Mouse (Mus musculus): ENCODE data around the gene P3h3.
"Not testable (repeated sequence)": the region's sequence is repeated elsewhere in the genome, so short reads cannot be mapped to it uniquely, and the experiment has no call there.

P3h3 gene

DNA sequence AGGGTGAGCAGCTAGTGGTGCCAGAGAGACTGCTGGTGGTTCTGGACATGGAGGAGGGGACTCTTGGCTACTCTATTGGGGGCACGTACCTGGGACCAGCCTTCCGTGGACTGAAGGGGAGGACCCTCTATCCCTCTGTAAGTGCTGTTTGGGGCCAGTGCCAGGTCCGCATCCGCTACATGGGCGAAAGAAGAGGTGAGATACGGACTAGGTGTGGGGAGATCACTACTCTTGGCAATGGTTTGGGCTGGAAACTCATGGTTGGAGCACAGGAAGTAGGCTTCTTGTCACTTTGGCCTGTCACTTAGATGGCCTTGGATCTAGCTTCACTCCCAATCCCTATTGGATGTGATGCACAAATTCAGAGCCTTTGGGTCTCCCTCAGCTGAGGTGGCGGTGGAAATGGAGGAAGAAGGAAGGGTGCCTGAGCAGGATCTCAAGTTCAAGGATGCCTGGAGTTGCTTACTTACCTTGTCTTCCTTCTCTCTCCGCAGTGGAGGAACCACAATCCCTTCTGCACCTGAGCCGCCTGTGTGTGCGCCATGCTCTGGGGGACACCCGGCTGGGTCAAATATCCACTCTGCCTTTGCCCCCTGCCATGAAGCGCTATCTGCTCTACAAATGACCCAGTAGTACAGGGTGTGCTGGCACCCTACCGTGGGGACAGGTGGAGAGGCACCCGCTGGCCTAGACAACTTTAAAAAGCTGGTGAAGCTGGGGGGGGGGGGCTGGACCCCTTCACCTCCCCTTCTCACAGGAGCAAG lies 47.6 kb downstream of the P3h3 start:
- DNase-seq (ENCODE audit: low read depth, low spot score), result no peak

DNA sequence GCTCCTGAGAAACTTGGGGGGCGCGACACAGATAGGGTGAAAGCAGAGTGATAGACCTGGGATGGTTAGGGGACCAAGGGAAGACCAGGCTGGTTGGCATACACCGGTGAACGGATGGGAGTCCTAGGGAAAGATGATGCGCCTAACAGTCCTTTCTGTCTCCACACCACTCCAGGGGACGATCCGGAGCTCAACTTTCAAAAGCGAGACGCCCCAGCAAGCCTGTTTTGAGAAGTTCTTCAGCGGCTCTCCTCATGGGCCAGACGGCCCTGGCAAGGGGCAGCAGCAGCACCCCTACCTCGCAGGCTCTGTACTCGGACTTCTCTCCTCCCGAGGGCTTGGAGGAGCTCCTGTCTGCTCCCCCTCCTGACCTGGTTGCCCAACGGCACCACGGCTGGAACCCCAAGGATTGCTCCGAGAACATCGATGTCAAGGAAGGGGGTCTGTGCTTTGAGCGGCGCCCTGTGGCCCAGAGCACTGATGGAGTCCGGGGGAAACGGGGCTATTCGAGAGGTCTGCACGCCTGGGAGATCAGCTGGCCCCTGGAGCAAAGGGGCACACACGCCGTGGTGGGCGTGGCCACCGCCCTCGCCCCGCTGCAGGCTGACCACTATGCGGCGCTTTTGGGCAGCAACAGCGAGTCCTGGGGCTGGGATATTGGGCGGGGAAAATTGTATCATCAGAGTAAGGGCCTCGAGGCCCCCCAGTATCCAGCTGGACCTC lies 48.3 kb downstream of the P3h3 start:
- DNase-seq (ENCODE audit: low read depth, low spot score), result peak; percentile 58

DNA sequence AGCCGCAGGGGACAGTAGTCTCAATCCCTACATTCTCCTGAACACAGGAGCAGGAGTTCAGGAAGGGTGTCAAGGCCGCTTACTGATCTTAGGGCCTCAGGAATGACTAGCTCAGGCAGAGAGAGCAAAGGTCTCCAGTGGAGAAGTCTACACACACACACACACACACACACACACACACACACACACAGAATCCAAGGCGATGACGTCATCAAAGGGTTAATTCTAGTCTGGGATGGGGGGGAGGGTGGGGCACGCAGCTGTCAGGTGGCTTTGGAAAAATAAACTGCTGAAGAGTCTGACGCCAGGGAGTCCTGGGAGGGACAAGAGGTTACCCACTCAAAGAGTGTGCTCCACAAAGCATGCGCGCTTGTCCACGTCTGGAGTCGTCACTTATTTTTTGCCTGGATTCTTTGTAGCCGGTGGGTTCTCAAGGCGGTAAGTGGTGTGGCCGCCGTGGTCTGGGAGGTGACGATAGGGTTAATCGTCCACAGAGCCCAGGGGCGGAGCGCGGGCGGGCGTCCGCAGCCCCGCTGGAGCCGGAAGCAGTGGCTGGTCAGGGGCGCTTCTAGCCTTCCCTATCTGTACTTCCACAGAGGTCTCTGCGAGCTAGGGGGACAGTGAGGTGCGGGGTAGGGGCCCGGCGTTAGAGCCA lies 49.1 kb downstream of the P3h3 start, which contains the start of gene Spsb2:
TSS of gene Spsb2 (plus strand) at position 304 of the 655 bp plus-strand sequence.
- no peak for DNase-seq (ENCODE audit: low read depth, low spot score)

DNA sequence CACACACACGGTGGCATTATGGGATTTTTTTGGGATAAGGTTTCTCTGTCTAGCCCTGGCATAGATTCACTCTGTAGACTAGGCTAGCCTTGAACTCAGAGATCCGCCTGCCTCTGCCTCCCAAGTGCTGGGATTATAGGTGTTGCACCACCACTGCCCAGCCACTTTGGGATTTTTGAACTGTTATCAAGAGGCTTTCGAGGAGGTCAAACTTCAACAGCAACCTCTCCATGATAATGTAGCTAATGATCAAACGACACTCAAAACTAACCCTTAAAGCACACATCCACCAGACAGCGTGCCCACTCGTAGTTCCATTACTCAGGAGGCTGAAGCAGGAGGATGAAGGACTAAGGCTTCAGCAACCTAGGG lies 49.6 kb downstream of the P3h3 start:
- no peak for DNase-seq (ENCODE audit: low read depth, low spot score)

DNA sequence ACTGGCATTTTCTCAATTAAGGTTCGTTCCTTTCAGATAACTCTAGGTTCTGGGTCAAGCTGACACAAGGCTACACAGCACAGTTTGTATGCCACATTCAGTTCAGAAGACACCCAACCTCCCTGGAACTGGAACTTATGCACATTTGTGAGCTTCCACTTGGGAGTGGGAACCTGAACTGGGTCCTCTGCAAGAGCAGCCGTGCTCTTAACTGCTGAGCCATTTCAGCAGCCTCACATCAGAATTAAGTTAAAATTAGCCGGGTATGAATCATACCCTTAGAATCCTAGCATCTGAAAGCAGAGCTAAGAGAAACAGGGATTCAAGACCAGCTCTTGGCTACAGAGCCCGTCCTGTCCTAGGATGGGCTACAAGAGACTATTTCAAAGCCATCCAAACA lies 50.2 kb downstream of the P3h3 start:
- DNase-seq (ENCODE audit: low read depth, low spot score), result no peak

DNA sequence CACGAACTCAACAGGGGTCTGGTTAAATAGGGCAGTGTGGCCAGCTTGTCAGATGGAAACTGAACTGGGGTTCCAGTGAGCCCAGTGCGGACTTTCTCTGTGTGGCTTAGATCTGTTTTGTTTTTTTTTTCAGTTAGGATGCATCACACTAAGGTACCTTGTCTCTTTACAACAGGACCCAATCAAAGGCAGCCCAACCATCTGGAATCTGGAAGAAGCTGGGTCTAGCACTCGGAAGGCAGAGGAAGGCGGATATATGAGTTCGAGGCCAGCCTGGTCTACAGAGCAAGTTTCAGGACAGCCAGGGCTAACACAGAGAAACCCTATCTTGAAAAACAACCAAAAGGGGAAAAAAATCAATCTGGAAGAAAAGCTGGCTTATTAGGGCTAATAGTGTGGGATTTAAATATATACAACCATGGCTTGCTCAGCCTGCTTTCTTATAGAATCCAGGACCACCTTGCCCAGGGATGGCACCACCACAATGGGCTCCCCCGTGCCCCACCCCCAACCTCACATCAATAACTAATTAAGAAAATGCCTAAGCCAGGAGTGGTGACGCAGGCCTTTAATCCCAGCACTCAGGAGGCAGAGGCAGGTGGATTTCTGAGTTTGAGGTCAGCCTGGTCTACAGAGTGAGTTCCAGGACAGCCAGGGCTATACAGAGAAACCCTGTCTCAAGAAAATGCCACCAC lies 51.0 kb downstream of the P3h3 start:
- DNase-seq (ENCODE audit: low read depth, low spot score), result no peak

DNA sequence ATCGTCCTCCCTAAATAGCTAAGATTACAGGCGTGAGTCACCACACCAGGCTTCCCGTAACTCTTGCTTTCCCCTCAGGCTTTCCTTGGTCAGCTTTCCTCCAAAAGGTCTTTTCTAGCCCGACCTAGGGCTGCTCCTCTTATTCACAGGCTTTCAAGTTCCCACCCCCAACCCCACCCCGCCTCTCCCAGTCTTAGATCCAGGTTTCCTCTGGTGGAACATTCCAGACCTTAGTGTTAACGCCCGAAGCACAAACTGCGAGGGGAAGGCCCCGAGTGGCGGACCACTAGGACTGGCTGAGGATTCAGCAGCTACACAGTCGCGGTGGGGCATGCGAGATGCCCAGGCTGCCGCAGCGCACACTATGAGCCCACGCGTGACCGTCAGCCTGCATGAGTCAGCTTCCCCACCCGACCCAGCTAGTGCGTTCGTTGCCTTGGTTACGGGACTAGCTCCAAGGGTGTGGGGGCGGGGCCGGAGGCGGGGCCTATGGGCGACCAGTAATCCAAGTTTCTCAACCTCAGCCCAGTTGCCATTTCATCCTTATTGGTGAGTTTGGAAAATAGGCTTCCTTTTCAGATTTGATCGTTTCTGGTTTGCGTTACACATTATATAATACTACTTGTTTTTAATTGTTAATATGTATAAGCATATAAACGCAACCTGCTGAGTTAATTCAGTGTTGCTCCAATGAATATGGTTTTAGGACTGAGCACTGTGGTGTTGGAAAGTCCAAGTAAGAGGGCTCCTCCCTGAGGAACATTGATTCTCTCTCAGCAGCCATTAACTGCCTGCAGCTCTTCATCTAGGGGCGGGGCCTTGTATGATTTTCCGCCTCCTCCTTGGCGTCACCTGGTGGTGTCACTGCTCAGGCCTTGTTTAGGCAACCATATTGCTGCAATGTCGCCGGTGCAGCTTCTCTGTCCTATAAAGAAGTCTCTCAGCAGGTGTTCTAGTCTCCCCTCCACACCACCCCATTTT lies 51.9 kb downstream of the P3h3 start:
- peak; percentile 78 for DNase-seq (ENCODE audit: low read depth, low spot score)

DNA sequence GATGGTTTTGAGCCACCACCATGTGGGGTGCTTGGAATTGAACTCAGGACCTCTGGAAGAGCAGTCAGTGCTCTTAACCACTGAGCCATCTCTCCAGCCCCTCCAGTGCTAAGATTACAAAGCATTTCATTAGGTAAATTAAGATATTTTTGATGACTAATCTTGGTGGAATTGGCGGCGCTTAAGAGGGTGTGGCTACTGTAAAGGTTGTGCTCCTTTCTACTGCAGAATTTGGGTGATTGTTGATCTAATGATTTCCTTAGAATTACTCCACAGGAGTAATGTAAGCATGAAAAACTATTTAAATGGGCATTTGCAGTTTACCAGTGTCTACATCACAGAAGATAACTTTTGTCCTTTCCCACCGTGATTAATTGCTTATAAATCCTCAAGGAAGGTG lies 53.2 kb downstream of the P3h3 start:
- DNase-seq (ENCODE audit: low read depth, low spot score), result no peak

DNA sequence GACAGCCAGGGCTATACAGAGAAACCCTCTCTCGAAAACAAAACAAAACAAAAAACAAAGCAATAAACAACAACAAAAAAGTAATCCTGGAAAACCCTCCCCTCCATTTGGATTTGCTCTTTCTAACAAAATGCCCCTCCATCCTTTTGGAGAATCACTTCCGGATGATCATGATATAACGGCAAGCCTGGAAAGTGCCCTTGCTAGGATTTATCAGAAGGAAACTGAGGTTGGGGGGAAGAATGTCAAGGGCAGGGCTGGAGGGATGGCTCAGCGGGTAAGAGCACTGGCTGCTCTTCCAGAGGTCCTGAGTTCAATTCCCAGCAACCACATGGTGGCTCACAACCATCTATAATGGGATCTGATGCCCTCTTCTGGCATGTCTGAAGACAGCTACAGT lies 53.9 kb downstream of the P3h3 start:
- DNase-seq (ENCODE audit: low read depth, low spot score), result not testable (repeated sequence)

DNA sequence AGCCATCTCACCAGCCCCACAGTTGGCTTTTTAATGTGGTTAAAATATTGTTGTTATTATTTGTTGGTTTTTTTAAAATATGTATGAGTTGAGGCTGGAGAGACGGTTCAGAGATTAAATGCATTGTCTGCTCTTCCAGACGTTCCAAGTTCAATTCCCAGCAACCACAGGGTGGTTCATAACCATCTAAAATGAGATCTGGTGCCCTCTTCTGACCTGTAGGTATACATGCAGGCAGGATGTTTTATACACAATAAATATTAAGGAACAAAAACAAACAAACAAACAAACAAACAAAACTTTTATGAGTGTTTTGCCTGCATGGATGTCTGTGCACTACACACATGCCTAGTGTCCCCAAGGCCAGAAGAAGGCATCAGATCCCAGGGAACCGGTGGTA lies 54.5 kb downstream of the P3h3 start:
- no peak for DNase-seq (ENCODE audit: low read depth, low spot score)

DNA sequence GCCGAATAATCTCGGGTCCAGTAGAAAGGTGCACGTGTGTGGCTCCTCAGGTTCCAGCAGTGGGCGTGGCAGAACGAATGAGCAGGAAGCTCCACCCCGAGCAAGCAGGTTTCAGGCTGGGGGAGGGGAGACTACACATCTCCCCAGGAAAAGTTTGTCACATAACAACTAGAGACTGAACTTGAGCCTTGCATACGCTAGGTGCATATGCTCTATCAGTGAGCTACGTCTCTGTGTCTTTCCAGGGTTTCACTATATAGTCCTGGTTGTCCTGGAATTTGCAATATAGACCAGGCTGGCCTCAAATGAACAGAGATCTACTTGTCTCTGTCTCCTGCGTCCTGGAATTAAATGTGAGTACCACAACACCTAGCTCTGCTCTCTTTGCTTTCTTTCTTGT lies 55.2 kb downstream of the P3h3 start:
- DNase-seq (ENCODE audit: low read depth, low spot score), result not testable (repeated sequence)

DNA sequence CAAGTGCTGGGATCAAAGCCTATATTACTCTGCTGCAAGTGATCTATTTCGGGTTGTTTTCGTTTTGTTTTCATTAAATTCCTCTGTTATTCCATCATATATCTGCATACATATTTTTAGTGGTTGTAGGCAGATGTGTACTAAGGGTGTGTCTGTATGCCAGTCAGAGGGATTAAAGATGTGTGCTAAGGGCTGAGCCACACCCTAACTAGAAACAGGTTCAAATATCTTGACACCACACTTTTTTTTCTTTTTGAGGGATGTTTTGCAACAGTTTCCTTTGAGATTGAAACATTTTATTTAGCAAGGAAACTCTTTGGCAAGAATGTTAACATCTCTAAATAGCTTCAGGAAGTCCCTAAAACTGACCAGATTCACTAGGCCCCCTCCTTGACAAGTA lies 61.4 kb downstream of the P3h3 start:
- DNase-seq (ENCODE audit: low read depth, low spot score), result no peak

DNA sequence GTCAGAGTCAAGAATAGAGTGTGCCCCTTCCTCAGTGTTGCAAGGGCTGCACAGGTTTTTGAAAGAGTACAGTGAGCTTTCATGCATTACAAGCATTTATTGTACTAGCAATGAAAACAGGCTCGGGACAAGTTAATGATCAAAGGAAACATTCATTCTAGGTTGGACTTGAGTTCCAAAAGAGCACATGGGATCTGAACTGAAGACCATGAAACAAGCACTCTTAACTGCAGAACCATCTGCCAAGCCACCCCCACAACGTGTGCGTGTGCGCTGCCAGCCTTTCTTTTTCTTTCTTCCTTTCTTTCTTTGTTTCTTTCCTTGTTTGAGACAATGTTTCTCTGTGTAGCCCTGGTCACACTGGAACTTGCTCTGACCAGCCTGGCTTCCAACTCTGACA lies 61.8 kb downstream of the P3h3 start:
- no peak for DNase-seq (ENCODE audit: low read depth, low spot score)

DNA sequence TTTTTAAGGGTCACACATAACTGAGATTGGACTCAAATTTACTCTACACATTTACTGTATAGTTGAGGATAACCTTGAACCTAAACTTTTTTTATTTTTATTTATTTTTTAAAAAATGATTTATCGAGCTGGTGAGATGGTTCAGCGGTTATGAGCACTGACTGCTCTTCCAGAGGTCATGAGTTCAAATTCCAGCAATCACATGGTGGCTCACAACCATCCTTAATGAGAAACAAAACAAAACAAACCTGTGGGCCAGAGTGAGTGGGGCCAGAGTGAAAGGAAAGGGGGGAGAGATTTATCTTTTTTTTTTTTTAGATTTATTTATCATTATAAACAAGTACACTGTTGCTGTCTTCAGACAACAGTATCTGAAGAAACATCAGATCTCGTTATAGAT lies 65.6 kb downstream of the P3h3 start:
- no peak for DNase-seq (ENCODE audit: low read depth, low spot score)
